Mouse (Mus musculus) spleen, adult 2 months (tissue): ENCODE data around the gene Asphd2.

ENCODE experiments used
- CTCF ChIP-seq: fragments of 200-500 bp; IDR thresholded peaks from 2 replicates; pipeline ENCODE4 v1.5.1; 2011; ENCODE audit warnings: mild to moderate bottlenecking, inconsistent platforms; ENCODE audit not compliant: insufficient read depth, insufficient read length, insufficient replicate concordance; ENCODE audit errors: extremely low read depth
- POLR2A ChIP-seq: fragments of 200-500 bp; IDR thresholded peaks from 2 replicates; pipeline ENCODE4 v1.6.1; 2011; ENCODE audit warnings: low read depth, low read length, inconsistent platforms

DNA sequence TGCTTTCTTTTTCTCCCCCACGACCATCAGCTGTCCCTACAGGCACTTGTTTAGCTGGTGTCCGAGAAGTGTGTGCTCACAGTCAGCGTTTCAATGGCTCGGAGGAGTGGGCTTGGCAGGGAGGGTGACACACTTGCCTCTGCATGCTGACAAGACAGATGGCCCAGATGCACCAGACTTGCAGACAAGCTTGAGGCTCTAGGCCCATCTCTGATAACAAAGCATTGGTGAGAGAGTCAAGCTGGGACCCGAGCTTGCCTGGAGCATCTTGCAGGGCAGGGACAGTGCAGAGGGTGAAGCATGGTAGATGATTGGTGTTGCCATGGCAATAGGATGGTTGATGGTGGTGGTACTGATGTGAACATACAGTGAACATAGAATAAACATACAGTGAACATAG lies 14.6 kb upstream of the Asphd2 start:
- TF ChIP-seq CTCF, result no peak
- TF ChIP-seq POLR2A, result no peak
